In the genomic region with DNA sequence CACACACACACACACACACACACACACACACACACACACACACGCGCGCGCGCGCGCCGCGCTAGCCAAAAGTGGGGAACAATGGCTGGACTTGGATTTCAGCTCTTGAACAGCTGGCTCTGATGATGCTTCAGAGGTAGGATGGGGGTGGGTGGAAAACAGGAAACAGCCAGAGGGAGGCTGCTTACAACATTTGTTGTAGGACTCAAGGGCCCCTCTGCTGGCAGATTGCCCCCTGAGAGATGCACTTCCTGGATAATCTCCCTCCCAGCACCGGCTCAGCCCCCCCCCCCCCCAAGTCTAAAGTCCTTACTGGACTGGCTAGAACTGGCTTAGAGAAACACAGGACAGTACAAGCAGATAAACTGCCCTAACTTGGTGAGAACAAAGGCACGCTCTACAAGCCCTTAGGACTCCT, we compare ENCODE assay signal across 9 mouse cellular contexts. TPM values are rescaled to one million over a fixed set of nuclear protein-coding genes. Genes with fewer than 3 reads are reported as not detected.
DNase-seq lines count a peak whose midpoint lies in the region; ATAC-seq and TF ChIP-seq lines count a peak whose summit lies in the region.
"Had no signal": no experiment of that assay in that cellular context is flagged by ENCODE, and none has a peak within 500 bp of the region (broad histone marks: within the 10 kb centered on the region; RNA-seq: fewer than 3 reads in every experiment).

No protein-coding gene starts in this region.

- intact Hi-C loops in heart, postnatal 10 days (cut with DNase I): no loop called here

- no peak overlapping the region for H3K4me3 ChIP-seq in liver, embryonic 12.5 days

- DNase-seq in adrenal gland, postnatal 10 days: peak; percentile 57
- no peak for DNase-seq in adrenal gland, adult 8-10 months
- peak; percentile 51 for DNase-seq in brain, embryonic 14.5 days (ENCODE audit: low read depth)
- peak; percentile 79 to 85 for DNase-seq in heart, postnatal 10 days
- DNase-seq in kidney, postnatal 25 days: peak; percentile 86 to 92
- no peak for DNase-seq in frontal cortex, postnatal 14 days (ENCODE audit: low spot score in 2 of 2)

- H3K4me1 ChIP-seq in liver, embryonic 12.5 days: peaks cover 13% of the 10 kb centered on the region

- no peaks in the 10 kb centered on the region for H3K9me3 ChIP-seq in liver, embryonic 12.5 days (replicated peaks)

- no peaks in the 10 kb centered on the region for H3K36me3 ChIP-seq in liver, embryonic 12.5 days

- H3K27me3 ChIP-seq in liver, embryonic 12.5 days (replicated peaks): peaks cover 31% of the 10 kb centered on the region

- no peak overlapping the region for H3K4me2 ChIP-seq in liver, embryonic 12.5 days

- TF ChIP-seq CTCF in brain, embryonic 14.5 days (IDR thresholded peaks at IDR 0.05; ENCODE audit: borderline replicate concordance, extremely low read depth, insufficient read depth, insufficient read length): no peak

- ATAC-seq in megakaryocyte, adult 5-6 weeks (ENCODE audit: poor library complexity, severe bottlenecking): no peak
- ATAC-seq in liver, embryonic 12.5 days: no peak

- H3K27ac ChIP-seq in liver, embryonic 12.5 days: no peak overlapping the region

- TF ChIP-seq POLR2A in brain, embryonic 14.5 days (IDR thresholded peaks at IDR 0.05; ENCODE audit: borderline replicate concordance, extremely low read depth, insufficient read depth, insufficient read length, poor library complexity, severe bottlenecking): no peak

- 66% methylated on average over 11 of the region's 11 CpGs for WGBS in liver, embryonic 12.5 days (ENCODE audit: insufficient replicate concordance)

- H3K9ac ChIP-seq in liver, embryonic 12.5 days: no peak overlapping the region

RNA-seq across cellular contexts. Expression of a gene that starts 4.9 kb away (rescaled TPM):
- 10 to 100 TPM; 42.0 to 52.6 TPM for total RNA-seq in adrenal gland, postnatal 10 days (2021)
- 10 to 100 TPM; 49.3 to 72.6 (median 54.6) TPM for total RNA-seq in adrenal gland, adult 8-10 months (2022)
- 58.8 and 77.3 TPM in 2 replicates for polyA plus RNA-seq in brain, embryonic 14.5 days (2012; rRNA removed)
- 10 to 100 TPM; 54.0 to 56.3 TPM for total RNA-seq in heart, postnatal 10 days (2021)
- total RNA-seq in megakaryocyte, adult 5-6 weeks (2015): 5.4 and 9.9 TPM in 2 replicates
- total RNA-seq in megakaryocyte, adult 5-6 weeks (2017): 9.8 and 15.7 TPM in 2 replicates
- polyA plus RNA-seq in liver, embryonic 12.5 days (2016; fragmentation: Nextera tagmentation; extraction: Ambion mirVana): 17.4 and 18.9 TPM in 2 replicates

RNA-seq across cellular contexts. Expression of a gene that starts 9.5 kb away (rescaled TPM):
- total RNA-seq in adrenal gland, postnatal 10 days (2021): 1 to 10 TPM in 1 of 2 experiments, under 1 TPM in 1; 0.78 to 1.3 TPM
- under 1 TPM in 3 of 4 experiments, not detected in 1; 0.25 to 0.56 (median 0.38) TPM for total RNA-seq in adrenal gland, adult 8-10 months (2022)
- polyA plus RNA-seq in brain, embryonic 14.5 days (2012; rRNA removed): 93.3 and 114 TPM in 2 replicates
- 1 to 10 TPM in 1 of 2 experiments, under 1 TPM in 1; 0.57 to 1.0 TPM for total RNA-seq in heart, postnatal 10 days (2021)
- not detected in 2 replicates for total RNA-seq in megakaryocyte, adult 5-6 weeks (2015)
- not detected in 2 replicates for total RNA-seq in megakaryocyte, adult 5-6 weeks (2017)
- polyA plus RNA-seq in liver, embryonic 12.5 days (2016; fragmentation: Nextera tagmentation; extraction: Ambion mirVana): not detected in 2 replicates

RNA-seq across cellular contexts. Expression of a gene that starts 34.4 kb away (rescaled TPM):
- 1 to 10 TPM; 3.4 to 3.8 TPM for total RNA-seq in adrenal gland, postnatal 10 days (2021)
- 1 to 10 TPM; 4.1 to 7.5 (median 6.0) TPM for total RNA-seq in adrenal gland, adult 8-10 months (2022)
- 31.1 and 31.9 TPM in 2 replicates for polyA plus RNA-seq in brain, embryonic 14.5 days (2012; rRNA removed)
- total RNA-seq in heart, postnatal 10 days (2021): under 1 TPM; 0.38 to 0.40 TPM
- 0.34 and 1.2 TPM in 2 replicates for total RNA-seq in megakaryocyte, adult 5-6 weeks (2015)
- 0.33 TPM in 1 of 2 replicates, not detected in the other for total RNA-seq in megakaryocyte, adult 5-6 weeks (2017)
- 0.12 and 0.14 TPM in 2 replicates for polyA plus RNA-seq in liver, embryonic 12.5 days (2016; fragmentation: Nextera tagmentation; extraction: Ambion mirVana)
- total RNA-seq: common myeloid progenitor, adult 5-6 weeks had no signal

RNA-seq across cellular contexts. Expression of a gene that starts 39.8 kb away (rescaled TPM):
- total RNA-seq in adrenal gland, postnatal 10 days (2021): 100 to 1,000 TPM; 105 to 121 TPM
- total RNA-seq in adrenal gland, adult 8-10 months (2022): 100 to 1,000 TPM; 157 to 205 (median 185) TPM
- 84.0 and 96.8 TPM in 2 replicates for polyA plus RNA-seq in brain, embryonic 14.5 days (2012; rRNA removed)
- total RNA-seq in heart, postnatal 10 days (2021): 10 to 100 TPM; 69.3 to 75.1 TPM
- 53.9 and 55.1 TPM in 2 replicates for total RNA-seq in megakaryocyte, adult 5-6 weeks (2015)
- total RNA-seq in megakaryocyte, adult 5-6 weeks (2017): 30.1 and 35.8 TPM in 2 replicates
- polyA plus RNA-seq in liver, embryonic 12.5 days (2016; fragmentation: Nextera tagmentation; extraction: Ambion mirVana): 43.4 and 45.8 TPM in 2 replicates

RNA-seq across cellular contexts. Expression of a gene that starts 39.8 kb away (rescaled TPM):
- total RNA-seq in adrenal gland, postnatal 10 days (2021): 10 to 100 TPM; 68.3 to 72.3 TPM
- total RNA-seq in adrenal gland, adult 8-10 months (2022): 100 to 1,000 TPM in 2 of 4 experiments, 10 to 100 TPM in 2; 83.8 to 116 (median 104) TPM
- polyA plus RNA-seq in brain, embryonic 14.5 days (2012; rRNA removed): 98.2 and 137 TPM in 2 replicates
- total RNA-seq in heart, postnatal 10 days (2021): 10 to 100 TPM; 23.8 to 26.9 TPM
- total RNA-seq in megakaryocyte, adult 5-6 weeks (2015): 22.5 and 27.8 TPM in 2 replicates
- 21.4 and 22.4 TPM in 2 replicates for total RNA-seq in megakaryocyte, adult 5-6 weeks (2017)
- 53.9 and 56.3 TPM in 2 replicates for polyA plus RNA-seq in liver, embryonic 12.5 days (2016; fragmentation: Nextera tagmentation; extraction: Ambion mirVana)

Comparison
In these comparisons a context has a peak if more than half of its experiments do, and no peak if none do; other contexts are left out.
1. DNase-seq: peak in adrenal gland, postnatal 10 days (single experiment), brain, embryonic 14.5 days (single experiment), heart, postnatal 10 days (2 of 2) and kidney, postnatal 25 days (2 of 2); none in adrenal gland, adult 8-10 months (single experiment) and frontal cortex, postnatal 14 days (0 of 2).